Mouse (Mus musculus) ES-Bruce4 (cell line): ENCODE data around the gene 1700009N14Rik.

Experiments
- CTCF ChIP-seq: IDR thresholded peaks from one replicate; pipeline ENCODE4 v1.8.1; 2011; ENCODE audit warnings: low read depth, low read length
- POLR2A ChIP-seq: IDR thresholded peaks from one replicate; pipeline ENCODE4 v1.8.1; 2011; ENCODE audit warnings: low read length; ENCODE audit not compliant: insufficient read depth

DNA sequence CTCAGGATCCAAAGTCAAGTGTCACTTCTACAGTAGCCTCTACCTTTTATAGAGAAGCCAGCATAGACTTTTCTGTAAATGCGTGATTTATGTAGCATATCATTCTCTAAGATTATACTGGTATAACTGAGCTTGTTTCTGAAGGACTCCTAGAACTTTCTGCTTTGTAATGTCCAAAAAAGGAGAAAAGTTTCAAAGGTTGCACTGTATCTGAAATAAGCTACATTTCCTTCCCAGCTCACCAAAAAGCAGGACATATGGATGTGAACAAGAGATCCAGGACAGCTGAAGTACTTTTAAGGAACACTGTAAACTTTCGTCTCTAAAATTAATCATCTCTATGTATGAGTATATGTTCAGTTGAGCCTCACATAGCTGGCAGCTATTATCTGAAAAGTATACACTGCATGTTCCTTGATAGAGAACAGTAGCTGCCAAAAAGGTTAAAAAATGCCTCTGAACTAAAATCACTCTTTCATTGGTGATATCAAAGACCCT, 12.2 kb upstream of the 1700009N14Rik start:
- TF ChIP-seq POLR2A, result no peak
- no peak for TF ChIP-seq CTCF
